Mouse (Mus musculus) heart, postnatal 0 days (tissue): ENCODE measurements around the gene Rgma.

Source experiments
- CTCF ChIP-seq: IDR thresholded peaks from 2 replicates; pipeline ENCODE4 v1.5.1; 2016; ENCODE audit warnings: antibody characterized with exemption, control low read depth, low read depth
- EP300 ChIP-seq: IDR thresholded peaks from 2 replicates; pipeline ENCODE4 v1.6.1; 2016; ENCODE audit warnings: antibody characterized with exemption, low read depth

GRCm38 (mm10) chr7:73357626-73358025 lies 17.7 kb upstream of the Rgma start:
- TF ChIP-seq CTCF (no peak), EP300 (no peak)
